Mouse (Mus musculus): ENCODE data around the gene Klk1b11. TPM values are rescaled to one million over a fixed set of nuclear protein-coding genes. Genes with fewer than 3 reads are reported as not detected.
"Not testable (repeated sequence)": the region's sequence is repeated elsewhere in the genome, so short reads cannot be mapped to it uniquely, and the experiment has no call there.

The Klk1b11 gene
- not detected in 2 replicates for total RNA-seq (2017)

GRCm38 (mm10) chr7:43995577-43995976 lies at the start of gene Klk1b11:
Gene Klk1b11 (plus strand): TSS chr7:43995877.
- not testable (repeated sequence) for ATAC-seq (replicated peaks in 1 of 2; ENCODE audit: insufficient read depth in 1 of 2, low FRiP score in 2 of 2, low TSS enrichment in 1 of 2, low read depth in 1 of 2, poor library complexity in 2 of 2, severe bottlenecking in 2 of 2)

- ATAC-seq (replicated peaks in 1 of 2; ENCODE audit: insufficient read depth in 1 of 2, low FRiP score in 2 of 2, low TSS enrichment in 1 of 2, low read depth in 1 of 2, poor library complexity in 2 of 2, severe bottlenecking in 2 of 2): no peak
These were observed 45.3 kb upstream of the Klk1b11 start, which contains the start of gene Klk1b8 for GRCm38 (mm10) chr7:43950364-43950763. Gene Klk1b8 (plus strand): TSS chr7:43950664.

GRCm38 (mm10) chr7:43952703-43953102 lies 43.0 kb upstream of the Klk1b11 start:
- no peak for ATAC-seq (replicated peaks in 1 of 2; ENCODE audit: insufficient read depth in 1 of 2, low FRiP score in 2 of 2, low TSS enrichment in 1 of 2, low read depth in 1 of 2, poor library complexity in 2 of 2, severe bottlenecking in 2 of 2)

GRCm38 (mm10) chr7:43966451-43966850 lies 29.2 kb upstream of the Klk1b11 start, which contains the start of gene Klk1b1:
Gene Klk1b1 (plus strand): TSS chr7:43966751.
- no peak for ATAC-seq (replicated peaks in 1 of 2; ENCODE audit: insufficient read depth in 1 of 2, low FRiP score in 2 of 2, low TSS enrichment in 1 of 2, low read depth in 1 of 2, poor library complexity in 2 of 2, severe bottlenecking in 2 of 2)

- no peak for ATAC-seq (replicated peaks in 1 of 2; ENCODE audit: insufficient read depth in 1 of 2, low FRiP score in 2 of 2, low TSS enrichment in 1 of 2, low read depth in 1 of 2, poor library complexity in 2 of 2, severe bottlenecking in 2 of 2)
These were observed 28.6 kb upstream of the Klk1b11 start for GRCm38 (mm10) chr7:43967058-43967457.

- ATAC-seq (replicated peaks in 1 of 2; ENCODE audit: insufficient read depth in 1 of 2, low FRiP score in 2 of 2, low TSS enrichment in 1 of 2, low read depth in 1 of 2, poor library complexity in 2 of 2, severe bottlenecking in 2 of 2): no peak
These were observed 28.1 kb upstream of the Klk1b11 start for GRCm38 (mm10) chr7:43967612-43968011.

GRCm38 (mm10) chr7:43975761-43976160 lies 19.9 kb upstream of the Klk1b11 start, which contains the start of gene Klk1b9:
Gene Klk1b9 (plus strand): TSS chr7:43976061.
- ATAC-seq (replicated peaks in 1 of 2; ENCODE audit: insufficient read depth in 1 of 2, low FRiP score in 2 of 2, low TSS enrichment in 1 of 2, low read depth in 1 of 2, poor library complexity in 2 of 2, severe bottlenecking in 2 of 2): not testable (repeated sequence)

GRCm38 (mm10) chr7:43985657-43986056 lies 10.0 kb upstream of the Klk1b11 start:
- ATAC-seq (replicated peaks in 1 of 2; ENCODE audit: insufficient read depth in 1 of 2, low FRiP score in 2 of 2, low TSS enrichment in 1 of 2, low read depth in 1 of 2, poor library complexity in 2 of 2, severe bottlenecking in 2 of 2): no peak

- not testable (repeated sequence) for ATAC-seq (replicated peaks in 1 of 2; ENCODE audit: insufficient read depth in 1 of 2, low FRiP score in 2 of 2, low TSS enrichment in 1 of 2, low read depth in 1 of 2, poor library complexity in 2 of 2, severe bottlenecking in 2 of 2)
These were observed 856 bp upstream of the Klk1b11 start for GRCm38 (mm10) chr7:43994821-43995220.

- no peak for ATAC-seq (replicated peaks in 1 of 2; ENCODE audit: insufficient read depth in 1 of 2, low FRiP score in 2 of 2, low TSS enrichment in 1 of 2, low read depth in 1 of 2, poor library complexity in 2 of 2, severe bottlenecking in 2 of 2)
These were observed 9.2 kb downstream of the Klk1b11 start for GRCm38 (mm10) chr7:44004847-44005246.

- not testable (repeated sequence) for ATAC-seq (replicated peaks in 1 of 2; ENCODE audit: insufficient read depth in 1 of 2, low FRiP score in 2 of 2, low TSS enrichment in 1 of 2, low read depth in 1 of 2, poor library complexity in 2 of 2, severe bottlenecking in 2 of 2)
These were observed 16.2 kb downstream of the Klk1b11 start, which contains the start of gene Klk1b26 for GRCm38 (mm10) chr7:44011868-44012267. Gene Klk1b26 (plus strand): TSS chr7:44012168.

GRCm38 (mm10) chr7:44014666-44015065 lies 19.0 kb downstream of the Klk1b11 start:
- not testable (repeated sequence) for ATAC-seq (replicated peaks in 1 of 2; ENCODE audit: insufficient read depth in 1 of 2, low FRiP score in 2 of 2, low TSS enrichment in 1 of 2, low read depth in 1 of 2, poor library complexity in 2 of 2, severe bottlenecking in 2 of 2)

GRCm38 (mm10) chr7:44015071-44015470 lies 19.4 kb downstream of the Klk1b11 start:
- no peak for ATAC-seq (replicated peaks in 1 of 2; ENCODE audit: insufficient read depth in 1 of 2, low FRiP score in 2 of 2, low TSS enrichment in 1 of 2, low read depth in 1 of 2, poor library complexity in 2 of 2, severe bottlenecking in 2 of 2)

Other genes with a start within 250 kb of the Klk1b11 start
- gene Klk12, start 227.0 kb upstream of the Klk1b11 start, total RNA-seq (2017): not detected in 2 replicates
- gene Klk11, start 221.3 kb upstream of the Klk1b11 start, total RNA-seq (2017): not detected in 2 replicates
- not detected in 2 replicates for gene Klk10, start 214.8 kb upstream of the Klk1b11 start, total RNA-seq (2017)
- not detected in 2 replicates for gene Klk9, start 204.0 kb upstream of the Klk1b11 start, total RNA-seq (2017)
- gene Klk8, start 198.3 kb upstream of the Klk1b11 start, total RNA-seq (2017): 45.1 and 49.5 TPM in 2 replicates
- gene Klk7, start 184.6 kb upstream of the Klk1b11 start, total RNA-seq (2017): 0.10 TPM in 1 of 2 replicates, not detected in the other
- not detected in 2 replicates for gene Klk6, start 171.4 kb upstream of the Klk1b11 start, total RNA-seq (2017)
- not detected in 2 replicates for gene Klk5, start 153.9 kb upstream of the Klk1b11 start, total RNA-seq (2017)
- gene Klk4, start 114.7 kb upstream of the Klk1b11 start, total RNA-seq (2017): not detected in 2 replicates
- gene Klk15, start 62.1 kb upstream of the Klk1b11 start, total RNA-seq (2017): not detected in 2 replicates
- gene Klk1b8, start 45.2 kb upstream of the Klk1b11 start, total RNA-seq (2017): not detected in 2 replicates
- not detected in 2 replicates for gene Klk1b1, start 29.1 kb upstream of the Klk1b11 start, total RNA-seq (2017)
- not detected in 2 replicates for gene Klk1b9, start 19.8 kb upstream of the Klk1b11 start, total RNA-seq (2017)
- gene Klk1b26, start 16.3 kb downstream of the Klk1b11 start, total RNA-seq (2017): not detected in 2 replicates
- not detected in 2 replicates for gene Klk1b27, start 56.4 kb downstream of the Klk1b11 start, total RNA-seq (2017)
- not detected in 2 replicates for gene Klk1b21, start 106.5 kb downstream of the Klk1b11 start, total RNA-seq (2017)
- gene Klk1b22, start 116.8 kb downstream of the Klk1b11 start, total RNA-seq (2017): not detected in 2 replicates
- gene Klk1b16, start 140.9 kb downstream of the Klk1b11 start, total RNA-seq (2017): not detected in 2 replicates
- gene Klk1b24, start 192.4 kb downstream of the Klk1b11 start, total RNA-seq (2017): not detected in 2 replicates
- not detected in 2 replicates for gene Klk1b3, start 202.3 kb downstream of the Klk1b11 start, total RNA-seq (2017)
- not detected in 2 replicates for gene Klk1b4, start 211.6 kb downstream of the Klk1b11 start, total RNA-seq (2017)
- not detected in 2 replicates for gene Klk1b5, start 220.1 kb downstream of the Klk1b11 start, total RNA-seq (2017)
- not detected in 2 replicates for gene Klk1, start 229.5 kb downstream of the Klk1b11 start, total RNA-seq (2017)
- gene Gm36864, start 240.3 kb downstream of the Klk1b11 start, total RNA-seq (2017): not detected in 2 replicates